Mouse (Mus musculus) right cerebral cortex, postnatal 14 days (tissue): Measurements from ENCODE around the gene Aox2.
A peak's percentile ranks its signal among the peaks of the same experiment; 100 is the strongest.
"Not testable (repeated sequence)": the region's sequence is repeated elsewhere in the genome, so short reads cannot be mapped to it uniquely, and the experiment has no call there.

Source experiments
- DNase-seq: peaks from one replicate; pipeline ENCODE4 v3.0.0; 2022

Gene Aox2

DNA sequence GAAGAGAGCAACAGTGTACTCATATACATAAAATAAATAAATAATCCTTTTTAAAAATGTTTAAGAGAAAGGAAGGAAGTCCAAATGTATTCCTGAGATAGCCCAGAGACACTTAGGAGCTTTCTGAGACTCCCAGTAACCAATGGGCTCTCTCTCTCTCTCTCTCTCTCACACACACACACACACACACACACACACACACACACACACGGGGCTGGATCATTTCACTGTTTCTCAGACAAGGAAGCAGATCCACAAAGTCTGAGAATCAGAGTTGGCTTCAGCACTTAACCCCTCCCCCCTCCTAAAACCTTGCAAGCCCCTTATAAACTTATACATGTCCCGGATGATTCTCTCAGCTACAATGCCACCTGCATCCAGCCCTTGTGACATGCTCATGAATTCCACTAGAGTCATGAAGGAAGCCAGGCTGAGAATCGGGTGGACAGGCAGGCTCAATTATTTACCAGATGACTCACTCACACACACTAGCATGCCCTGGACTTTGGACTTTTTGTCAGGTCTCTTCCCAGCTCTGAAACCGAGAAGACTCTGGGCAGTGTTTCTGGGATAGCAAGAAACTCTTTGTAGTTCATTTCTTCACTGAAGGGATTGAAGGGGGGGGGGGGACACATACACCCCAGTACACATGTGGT, 75.2 kb downstream of the Aox2 start:
- no peak for DNase-seq

DNA sequence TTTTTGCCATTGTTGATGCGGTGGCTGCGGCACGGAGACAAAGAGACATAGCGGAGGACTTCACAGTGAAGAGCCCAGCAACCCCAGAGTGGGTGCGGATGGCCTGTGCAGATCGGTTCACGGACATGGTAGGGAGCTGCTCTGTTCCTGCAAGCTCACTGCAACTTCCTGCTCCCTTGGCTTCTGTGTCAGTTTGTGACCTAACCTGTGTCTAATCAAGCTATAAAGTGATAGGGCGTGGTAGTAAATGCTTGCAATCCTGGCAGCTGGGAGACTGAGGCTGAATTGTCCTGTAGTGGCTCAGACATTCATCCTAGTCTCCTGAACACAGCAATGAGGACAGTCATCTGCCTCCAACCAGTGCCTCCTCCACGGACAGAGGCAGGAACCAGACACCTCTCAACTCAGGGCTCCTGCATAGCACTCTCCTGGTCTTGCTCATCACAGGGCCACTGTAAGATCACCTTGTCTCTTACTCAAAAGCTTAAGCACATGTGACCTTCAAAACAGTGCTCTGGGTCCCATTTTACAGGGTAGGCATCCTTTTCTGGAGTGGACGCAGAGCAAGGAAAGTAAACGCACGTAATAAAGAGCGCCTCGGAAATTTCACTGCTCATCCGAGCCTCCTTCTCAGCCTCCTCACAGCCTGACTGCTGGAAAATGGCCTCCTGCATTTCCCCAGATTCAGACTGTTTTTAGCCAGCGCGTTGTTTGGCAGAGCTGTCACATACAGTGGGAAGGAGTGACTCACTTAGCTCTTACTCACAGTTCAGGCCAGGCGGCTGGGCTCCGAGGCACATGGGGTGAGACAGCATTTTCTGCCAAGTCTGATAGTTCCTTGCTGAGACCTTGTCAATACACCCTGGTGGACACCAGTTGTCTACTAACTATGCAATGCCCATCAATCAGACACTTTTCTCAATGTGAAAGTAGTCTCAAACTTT, 81.1 kb downstream of the Aox2 start:
- DNase-seq = peak; percentile 46

DNA sequence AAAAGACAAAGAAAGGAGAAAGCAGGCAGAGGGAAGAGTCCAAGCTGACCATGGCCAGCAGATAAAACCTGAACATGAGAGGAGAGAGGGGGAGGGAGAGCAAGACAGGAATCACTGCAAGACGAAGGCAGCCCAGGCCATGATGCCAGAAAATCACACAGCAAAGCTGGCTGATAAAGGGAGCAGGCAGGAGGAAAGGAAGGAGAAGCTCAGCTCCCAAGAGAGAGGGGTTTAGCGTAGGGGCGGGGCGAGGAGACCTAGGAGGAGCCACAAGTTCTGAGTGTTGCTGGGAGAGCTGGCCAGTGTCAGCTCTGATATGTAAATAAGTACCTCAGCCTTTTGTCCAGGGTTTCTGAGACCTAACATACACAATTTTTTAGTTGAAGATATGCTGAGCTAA, 84.2 kb downstream of the Aox2 start:
- DNase-seq = no peak

DNA sequence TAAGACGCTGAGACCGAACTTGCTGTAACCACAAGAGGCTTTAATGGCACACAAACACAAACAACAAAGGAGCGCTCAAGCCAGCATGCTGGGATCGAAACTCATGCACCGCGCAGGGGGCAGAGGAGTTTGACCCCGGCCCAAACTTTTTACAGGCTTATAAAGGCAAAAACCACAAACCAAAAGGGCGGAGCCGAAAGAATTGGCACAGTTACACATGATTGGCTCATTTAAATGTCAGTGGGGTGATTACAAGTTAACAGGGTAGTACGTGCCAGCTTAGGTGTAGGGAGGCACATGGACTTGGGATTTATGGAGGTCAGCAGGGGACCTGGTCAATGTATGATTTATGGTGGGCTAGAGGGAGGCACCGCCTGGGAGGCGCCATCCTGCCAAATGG, 86.4 kb downstream of the Aox2 start:
- no peak for DNase-seq

DNA sequence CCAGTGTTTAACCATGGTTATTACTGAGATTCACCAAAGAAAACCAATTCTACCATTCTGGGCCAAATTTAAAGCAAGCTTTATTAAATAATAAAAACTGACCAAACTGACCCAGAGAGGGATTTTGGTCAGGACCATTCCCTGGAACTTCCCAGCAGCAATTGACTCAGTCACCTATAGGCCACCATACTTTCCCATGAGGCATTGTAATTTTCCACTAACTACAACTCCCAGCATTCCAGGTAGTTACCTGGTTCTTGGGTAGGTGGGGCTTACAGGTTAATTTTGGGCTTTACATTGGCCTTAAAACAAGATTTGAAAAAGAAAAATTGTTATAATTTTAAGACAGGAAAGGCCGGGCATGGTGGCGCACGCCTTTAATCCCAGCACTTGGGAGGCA, 87.7 kb downstream of the Aox2 start:
- DNase-seq = no peak

DNA sequence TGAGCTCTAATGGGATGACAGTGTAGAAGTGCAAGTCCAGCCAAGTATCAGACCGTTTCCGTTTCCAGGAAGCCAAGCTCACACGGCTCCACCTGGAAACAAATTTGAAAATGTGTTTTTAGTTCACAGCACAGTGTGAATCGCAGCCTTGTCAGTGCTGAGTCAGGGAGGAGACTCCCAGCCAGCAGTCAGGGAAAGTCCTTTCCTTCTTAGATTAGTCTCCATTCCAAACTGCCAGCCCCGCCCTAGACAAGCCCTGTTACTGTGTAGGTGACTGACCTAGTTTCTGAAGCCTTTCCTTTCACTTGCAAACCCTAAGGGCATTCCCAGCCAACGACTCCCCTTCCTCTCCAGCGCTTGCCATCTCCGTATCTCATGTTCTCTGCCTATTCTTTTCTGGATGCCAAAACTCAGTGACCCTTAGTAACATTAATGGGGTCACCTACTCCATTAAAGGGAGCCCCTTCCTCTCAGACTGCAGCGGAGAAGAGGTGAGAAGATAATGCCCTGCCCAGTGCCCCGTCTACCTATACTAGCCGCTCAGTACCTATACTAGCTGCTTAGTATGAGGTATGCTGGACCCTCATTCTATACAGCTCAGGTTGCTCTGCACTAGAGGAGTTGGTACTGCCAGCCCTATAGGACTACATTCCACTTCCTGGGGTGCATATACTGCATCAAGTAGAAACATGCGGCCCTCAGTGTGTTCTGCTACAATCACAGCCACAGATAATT, 88.8 kb downstream of the Aox2 start:
- DNase-seq = no peak

DNA sequence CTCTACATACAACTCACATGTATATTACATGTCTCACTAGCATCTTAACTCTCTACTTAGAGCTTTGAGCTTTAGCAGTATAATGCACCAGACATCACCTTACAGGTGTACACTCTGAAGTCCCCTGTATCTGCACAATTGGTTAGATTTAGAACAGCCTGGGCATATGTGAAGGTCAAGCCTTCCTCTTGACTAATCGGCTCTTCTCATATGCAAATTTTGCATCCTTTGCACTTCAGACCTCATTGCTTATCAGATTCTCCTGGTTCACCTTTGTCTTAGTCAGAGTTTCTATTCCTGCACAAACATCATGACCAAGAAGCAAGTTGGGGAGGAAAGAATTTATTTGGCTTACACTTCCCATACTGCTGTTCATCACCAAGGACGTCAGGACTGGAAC, 91.6 kb downstream of the Aox2 start:
- DNase-seq = no peak

DNA sequence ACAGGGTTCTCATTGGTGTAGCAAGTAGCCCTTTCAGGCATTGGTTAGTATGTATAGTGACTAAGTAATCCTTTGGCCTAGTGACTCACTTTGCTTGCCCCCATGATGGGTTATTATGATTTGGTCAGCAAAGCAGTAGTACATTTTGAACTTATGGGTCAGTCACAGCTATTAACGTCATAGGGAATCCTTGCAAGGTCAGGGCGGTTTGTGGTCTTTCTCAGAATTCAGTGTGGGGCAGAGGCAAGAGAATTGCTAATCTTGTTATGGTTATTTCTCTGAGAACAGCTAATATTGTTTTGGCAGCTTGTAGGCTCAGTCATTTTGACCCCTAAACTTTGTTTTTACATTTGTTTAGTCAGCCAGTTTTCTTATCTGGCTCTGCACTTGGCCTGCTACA, 96.1 kb downstream of the Aox2 start:
- not testable (repeated sequence) for DNase-seq

DNA sequence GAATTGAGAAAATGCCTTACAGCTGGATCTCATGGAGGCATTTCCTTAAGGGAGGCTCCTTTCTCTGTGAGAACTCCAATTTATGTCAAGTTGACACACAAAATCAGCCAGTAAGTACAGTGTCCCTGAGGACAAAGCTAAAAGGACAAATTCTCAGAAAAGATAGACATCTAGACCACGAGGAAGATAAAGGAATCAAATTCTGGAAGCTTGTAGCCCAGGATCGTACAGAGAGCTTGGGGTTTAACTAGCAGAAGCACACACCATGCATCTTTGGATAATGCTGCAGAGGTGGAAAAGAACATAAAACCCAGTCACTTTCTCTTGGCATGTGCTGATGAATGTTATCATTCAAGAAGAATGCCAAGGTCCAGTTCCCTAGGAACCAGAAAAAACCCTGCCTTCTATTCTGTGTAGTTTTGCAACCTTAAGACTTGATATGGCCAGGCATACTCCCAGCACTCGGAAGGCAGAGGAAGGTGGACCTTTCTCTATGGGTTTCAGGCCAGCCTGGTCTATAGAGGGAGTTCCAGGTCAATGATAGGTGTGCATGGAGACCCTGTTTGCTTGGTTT, 97.5 kb downstream of the Aox2 start:
- no peak for DNase-seq

DNA sequence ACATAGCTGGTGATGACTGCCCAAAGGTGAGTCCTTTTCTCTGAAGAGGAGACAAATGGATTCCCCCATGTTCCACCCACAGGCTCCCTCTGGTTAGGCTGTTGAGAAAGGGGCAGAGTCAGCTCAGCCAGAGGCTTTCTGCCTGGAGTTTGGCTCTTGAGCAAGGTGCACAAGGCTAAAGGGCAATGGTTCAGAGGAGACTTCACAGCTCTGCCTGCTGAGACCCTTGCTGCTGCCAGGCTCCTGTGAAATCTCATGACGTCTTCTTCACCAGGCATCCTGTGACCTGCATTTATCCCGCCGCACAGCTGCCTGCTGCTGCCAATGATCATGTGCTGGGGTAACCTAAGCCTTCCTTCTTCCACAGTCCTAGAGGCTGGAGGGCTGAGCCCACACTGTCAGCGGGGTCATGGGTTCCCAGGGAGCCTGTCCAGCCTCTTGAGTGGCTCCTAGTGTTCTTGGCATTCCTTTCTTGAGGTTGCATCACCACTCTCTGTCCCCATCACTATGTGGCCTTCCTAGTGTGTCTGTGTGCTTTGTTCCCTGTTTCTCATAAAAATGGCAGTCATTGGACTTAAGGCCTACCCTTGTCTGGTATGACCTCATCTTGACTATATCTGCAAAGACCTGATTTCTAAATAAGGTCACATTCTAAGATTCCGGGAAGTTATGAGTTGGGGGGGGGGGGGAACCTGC, 104.6 kb downstream of the Aox2 start:
- no peak for DNase-seq

DNA sequence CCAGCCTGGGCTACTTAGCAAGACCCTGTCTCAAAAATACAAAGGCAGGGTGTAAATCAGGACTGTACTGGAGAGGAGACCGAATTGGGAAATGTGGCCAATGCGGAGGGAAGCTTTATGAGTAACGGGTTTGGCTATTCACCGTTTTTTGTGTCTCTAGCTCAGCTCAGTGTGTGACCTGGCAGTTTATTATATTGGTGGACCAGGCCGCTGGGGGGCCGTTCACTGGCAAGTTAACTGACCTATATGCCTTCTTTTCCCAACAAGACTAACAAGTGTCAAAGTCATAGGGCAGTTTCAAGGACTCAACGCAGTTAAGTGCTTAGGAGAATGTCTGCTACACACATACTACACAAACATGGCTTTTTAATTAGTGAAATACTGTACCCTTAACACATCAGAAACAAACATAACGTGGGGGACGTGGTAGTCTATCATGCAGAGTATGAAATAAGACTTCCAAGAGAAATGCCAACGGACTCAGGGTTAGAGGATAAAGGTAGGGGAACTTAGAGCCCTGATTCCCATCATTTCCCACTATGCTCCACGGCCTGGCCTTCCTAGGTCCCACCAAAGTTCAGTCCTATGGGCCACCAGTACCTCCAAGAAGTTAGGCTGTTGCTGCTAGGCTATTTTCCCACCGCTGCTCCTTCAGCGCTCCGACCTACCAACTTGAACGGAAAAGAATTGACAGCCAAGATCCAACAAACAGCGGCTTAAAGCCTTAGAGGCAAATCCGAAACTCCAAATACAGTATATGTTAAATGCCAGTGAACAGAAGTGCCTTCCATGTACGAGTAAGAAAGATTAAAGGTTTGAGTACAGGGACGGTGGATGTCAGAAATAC, 113.5 kb downstream of the Aox2 start:
- no peak for DNase-seq

DNA sequence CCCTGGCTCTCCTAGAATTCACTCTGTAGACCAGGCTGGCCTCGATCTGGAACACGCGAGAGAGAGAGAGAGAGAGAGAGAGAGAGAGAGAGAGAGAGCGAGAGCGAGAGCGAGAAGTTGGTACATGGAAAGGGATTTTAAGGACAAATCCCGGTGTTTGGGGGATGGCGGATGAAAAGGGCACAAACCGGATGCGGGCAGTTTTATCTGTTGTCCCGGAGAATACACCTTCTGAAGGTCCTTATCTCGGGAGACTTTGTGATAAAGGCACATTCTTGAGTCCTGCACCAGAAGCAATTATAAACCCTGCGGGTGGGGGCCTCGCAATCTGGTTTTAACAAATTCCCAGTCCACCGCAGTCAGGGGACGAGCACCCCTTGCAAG, 114.1 kb downstream of the Aox2 start:
- no peak for DNase-seq

DNA sequence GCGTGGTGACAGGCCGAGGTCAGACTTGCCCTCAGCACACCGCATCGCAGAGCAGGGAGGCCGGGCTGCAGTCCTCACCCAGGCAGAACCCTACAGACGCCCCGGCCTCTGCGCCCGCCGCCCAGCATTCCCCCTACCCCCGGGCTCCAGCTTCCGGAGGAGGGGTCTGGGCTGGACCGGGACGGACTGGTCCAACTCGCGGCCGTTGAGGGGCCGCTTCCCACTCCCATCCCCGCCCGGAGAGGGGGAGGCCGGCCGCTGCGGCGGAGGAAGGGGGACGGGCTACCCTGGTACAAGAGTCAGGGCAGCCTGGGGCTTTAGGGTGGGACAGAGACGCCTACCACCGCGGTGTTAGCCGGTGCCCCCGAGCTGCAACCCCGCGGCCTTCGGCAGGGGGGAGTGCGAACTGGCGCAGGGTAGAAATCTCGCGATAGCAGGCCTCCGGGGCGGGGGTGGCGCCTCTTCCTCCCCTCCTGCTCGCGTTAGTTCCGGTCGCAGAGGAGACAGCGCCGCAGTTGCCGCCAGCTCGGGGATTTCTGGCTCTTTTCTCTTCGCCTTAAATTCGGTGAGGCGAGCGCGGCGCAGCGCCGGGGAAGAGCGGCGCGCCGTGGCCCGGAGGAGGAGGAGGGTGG, 114.6 kb downstream of the Aox2 start, which contains the start of gene Bzw1:
Gene Bzw1, plus strand, starts transcription at position 247 of the 632 bp plus-strand sequence.
- DNase-seq = peak; percentile 93

DNA sequence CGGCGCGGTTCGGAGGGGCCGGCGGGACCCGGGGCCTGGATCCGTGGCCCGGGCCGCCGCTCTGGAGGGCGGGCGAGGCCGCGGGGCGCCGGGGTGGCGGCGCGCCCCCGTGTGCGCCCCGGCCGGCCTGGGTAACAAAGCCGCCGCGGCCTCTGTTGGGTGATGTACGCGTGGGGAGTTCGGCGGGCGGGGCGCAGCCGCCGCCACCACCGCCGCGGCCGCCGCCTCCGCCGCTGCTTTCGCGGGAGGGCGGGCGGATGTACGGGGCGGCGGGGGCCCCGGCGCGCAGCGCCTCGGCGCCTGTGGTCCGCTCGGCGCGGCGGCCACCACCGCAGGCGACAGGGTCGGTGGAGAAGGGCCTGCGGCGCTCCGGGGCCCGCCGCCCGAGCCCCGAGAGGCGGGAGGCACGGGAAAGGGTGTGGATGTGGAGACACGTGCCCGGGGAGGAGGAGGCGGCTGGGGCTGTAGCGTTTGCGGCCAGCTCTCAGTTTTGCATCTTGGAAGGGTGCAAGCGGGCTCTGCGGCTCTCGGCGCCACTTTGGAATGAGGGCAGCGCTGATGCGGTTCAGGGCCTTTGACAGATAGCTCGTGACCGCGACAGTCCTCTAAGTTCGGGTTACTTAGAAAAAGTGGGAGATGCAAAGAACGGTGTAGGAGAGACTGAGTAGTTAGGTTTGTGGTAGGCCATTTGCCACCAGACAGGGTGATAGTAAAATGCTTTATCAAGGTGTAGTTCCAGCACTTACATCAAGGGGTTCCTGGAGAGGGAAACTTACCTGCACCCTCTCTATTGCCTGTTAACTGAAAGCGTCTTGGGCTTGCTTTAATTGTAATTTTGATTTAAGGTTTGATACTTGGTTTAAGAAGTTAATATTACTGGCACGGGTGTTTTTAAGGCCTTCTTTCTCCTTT, 115.4 kb downstream of the Aox2 start:
- DNase-seq = peak; percentile 54

DNA sequence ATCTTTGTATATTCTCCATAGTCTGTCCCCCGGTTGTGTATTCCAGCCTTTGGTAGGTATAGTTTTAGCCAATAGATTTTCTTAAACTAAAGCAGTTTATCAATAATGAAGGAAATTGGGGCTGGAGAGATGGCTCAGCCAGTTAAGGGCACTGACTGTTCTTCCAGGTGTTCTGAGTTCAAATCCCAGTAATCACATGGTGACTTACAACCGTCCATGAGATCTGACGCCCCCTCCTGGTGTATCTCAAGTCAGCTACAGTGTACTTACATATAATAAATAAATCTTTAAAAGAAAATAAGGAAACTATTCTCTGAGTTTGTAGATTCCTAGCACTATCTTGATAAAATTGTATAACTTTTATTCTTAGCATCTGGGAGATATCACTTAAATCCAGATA, 117.2 kb downstream of the Aox2 start:
- no peak for DNase-seq

DNA sequence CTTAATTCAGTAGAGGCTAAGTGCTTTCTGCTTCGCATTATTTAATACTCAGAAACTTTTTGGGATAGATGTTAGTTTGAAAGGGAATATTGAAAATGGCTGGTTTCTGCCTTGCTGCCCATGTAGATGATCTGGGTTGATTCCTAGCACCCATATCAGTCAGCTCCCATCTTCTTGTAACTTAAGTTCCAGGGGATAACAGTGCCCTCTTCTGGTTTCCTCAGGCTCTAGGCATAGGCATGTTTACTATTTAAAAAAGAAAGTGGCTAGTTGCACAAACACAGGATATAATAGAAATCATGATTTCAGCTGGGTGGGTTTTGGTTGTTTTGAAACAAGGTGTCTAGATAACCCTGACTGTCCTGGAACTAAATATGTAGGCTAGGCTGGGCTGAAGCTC, 118.1 kb downstream of the Aox2 start:
- DNase-seq = no peak

DNA sequence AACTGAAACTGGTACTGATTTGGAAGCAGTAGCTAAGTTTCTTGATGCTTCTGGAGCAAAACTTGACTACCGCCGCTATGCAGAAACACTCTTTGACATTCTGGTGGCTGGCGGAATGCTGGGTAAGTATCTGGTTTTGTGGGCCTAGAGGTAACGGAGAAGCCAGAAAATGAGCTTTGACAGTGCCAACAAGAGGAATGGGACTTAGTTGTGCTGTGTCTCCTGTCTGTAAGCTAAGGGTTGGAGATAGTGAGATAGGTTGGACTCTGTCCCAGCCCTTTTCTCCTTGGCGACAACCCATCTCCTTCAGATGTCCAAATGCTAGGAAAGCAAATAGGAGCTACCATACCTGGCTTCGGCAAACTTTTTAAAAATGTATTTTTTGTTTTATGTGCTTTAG, 119.6 kb downstream of the Aox2 start:
- DNase-seq = no peak

DNA sequence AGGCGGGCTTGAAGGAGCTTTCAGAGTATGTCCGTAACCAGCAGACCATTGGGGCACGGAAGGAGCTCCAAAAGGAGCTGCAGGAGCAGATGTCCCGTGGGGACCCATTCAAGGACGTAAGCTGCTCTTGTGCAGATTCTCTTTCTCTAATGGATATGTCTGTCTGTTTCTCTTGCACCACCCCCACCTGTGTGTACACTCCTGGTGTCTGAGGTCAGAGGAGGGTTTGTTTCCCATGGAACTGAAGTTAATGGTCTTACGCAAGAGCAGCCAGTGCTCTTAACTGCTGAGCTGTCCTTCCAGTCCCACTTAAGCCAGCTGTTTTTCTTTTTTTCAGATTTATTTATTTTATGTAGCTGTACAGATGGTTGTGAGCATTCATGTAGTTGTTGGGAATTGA, 123.3 kb downstream of the Aox2 start:
- no peak for DNase-seq

DNA sequence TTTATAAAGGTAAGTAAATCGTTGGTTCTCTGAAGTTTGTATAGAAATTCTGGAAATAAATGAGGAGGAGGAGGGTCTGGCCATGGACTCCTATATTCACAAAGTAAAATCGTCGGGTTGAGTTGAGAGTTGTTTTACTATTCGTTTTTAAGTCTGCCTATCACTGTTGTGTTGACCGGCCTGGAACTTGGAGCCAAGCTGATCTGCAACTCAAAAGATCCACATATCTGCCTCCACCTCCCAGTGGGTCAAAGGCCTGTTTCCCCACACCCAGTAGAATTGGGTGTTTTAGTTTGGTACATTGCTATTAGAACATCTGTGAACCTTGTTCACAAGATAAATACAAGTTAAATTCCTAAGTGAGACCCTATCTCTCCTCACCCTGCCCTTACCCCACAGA, 125.6 kb downstream of the Aox2 start:
- DNase-seq = no peak

DNA sequence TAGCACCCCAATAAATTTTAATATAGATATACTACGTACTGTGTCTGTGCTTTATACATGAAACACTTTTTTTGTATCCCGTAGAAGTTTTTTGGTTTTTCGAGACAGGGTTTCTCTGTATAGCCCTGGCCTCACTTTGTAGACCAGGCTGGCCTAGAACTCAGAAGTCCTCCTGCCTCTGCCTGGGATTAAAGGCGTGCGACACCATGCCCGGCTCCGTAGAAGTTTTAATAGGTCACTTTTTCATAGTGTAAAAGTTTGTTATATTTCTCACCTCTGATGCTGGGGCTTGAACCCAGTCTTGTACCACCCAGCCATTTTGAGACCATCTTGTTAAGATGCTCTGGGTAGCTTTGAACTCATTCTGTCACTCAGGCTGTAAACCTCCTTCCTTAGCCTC, 129.2 kb downstream of the Aox2 start:
- DNase-seq = no peak
